Mouse (Mus musculus): ENCODE measurements around the gene Myoz2. TPM values are rescaled to one million over a fixed set of nuclear protein-coding genes. Genes with fewer than 3 reads are reported as not detected.

The Myoz2 gene
- polyA plus RNA-seq (2016; fragmentation: Nextera tagmentation; extraction: Ambion mirVana), result 2.6 and 3.2 TPM in 2 replicates

DNA sequence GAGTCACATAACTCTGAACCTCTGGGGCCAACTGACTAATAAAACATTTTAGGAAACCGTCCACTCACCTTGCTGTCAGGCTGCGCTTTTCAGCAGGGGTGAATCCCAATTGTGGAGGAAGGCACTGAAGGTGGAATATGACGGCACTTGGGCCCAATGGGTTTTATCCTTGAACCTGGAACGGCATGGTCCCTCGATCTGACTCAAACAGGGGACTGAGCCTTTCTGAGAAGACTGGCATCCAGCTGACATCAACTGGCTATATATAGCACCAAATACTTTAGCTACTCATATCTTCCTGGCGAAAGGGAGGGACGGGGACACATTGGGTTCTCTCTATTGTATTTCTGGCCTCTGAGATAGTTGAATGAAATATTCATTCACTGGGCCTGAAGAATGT, at the start of gene Myoz2:
Gene Myoz2, minus strand, starts transcription at position 264 of the 400 bp plus-strand sequence.
- Histone ChIP-seq H3K4me1 (no peaks in the 10 kb centered on the region), H3K9ac (no peak within 1 kb of the TSS), H3K9me3 (no peaks in the 10 kb centered on the region), H3K4me3 (no peak within 1 kb of the TSS), H3K4me2 (replicated peaks) (no peak within 1 kb of the TSS), H3K36me3 (no peaks in the 10 kb centered on the region), H3K27me3 (replicated peaks) (no peaks in the 10 kb centered on the region), H3K27ac (no peak within 1 kb of the TSS)
- WGBS, result 88% methylated on average over 7 of the region's 7 CpGs
- no peak for ATAC-seq (ENCODE audit: low FRiP score, low read depth)

DNA sequence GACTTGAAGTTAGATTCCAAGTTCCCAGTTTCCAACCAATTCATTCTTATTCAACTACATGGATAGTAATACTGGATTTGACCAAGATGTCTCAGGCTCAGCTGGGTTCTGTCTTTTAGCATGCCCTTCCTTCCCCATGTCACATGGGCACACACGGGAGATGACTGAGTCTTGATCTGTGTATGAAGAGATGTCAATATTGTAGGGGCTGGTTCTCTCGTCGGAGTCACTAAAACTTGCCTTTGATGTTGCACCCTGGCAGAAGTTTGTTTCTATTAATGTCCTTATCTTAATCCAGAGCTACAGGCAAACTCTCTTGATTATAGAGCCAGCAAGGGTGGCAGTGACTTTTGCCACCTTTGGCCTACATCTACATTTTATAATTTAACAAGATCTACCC, 46.9 kb upstream of the Myoz2 start:
- Histone ChIP-seq H3K27me3 (replicated peaks) (no peaks in the 10 kb centered on the region), H3K9ac (no peak overlapping the region), H3K9me3 (no peaks in the 10 kb centered on the region), H3K27ac (no peak overlapping the region), H3K36me3 (no peaks in the 10 kb centered on the region), H3K4me1 (no peaks in the 10 kb centered on the region; the same call in 1 of the 2 replicates), H3K4me2 (replicated peaks) (no peak overlapping the region), H3K4me3 (no peak overlapping the region)
- 87% methylated on average over 3 of the region's 3 CpGs for WGBS
- no peak for ATAC-seq (ENCODE audit: low FRiP score, low read depth)

DNA sequence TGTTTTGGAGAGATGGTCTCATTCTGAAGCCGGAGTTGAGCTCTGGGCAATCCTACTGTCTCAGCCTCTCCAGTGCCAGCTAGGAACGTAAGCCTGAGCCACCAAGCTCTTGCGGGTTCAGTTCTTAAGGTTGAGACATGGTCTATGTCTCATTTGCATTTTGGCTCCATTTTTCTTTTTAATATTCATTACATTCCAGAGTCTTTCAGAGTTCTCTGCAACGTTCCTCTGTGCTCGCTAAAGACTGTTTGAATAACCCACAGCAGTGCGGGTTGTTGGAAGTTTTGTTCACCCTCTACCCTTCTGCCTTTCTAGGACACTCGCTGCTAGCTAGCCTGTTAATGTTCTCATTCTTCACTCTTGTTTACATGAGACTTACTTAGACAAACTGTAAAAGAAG, 46.1 kb upstream of the Myoz2 start:
- Histone ChIP-seq H3K9me3 (no peaks in the 10 kb centered on the region), H3K9ac (no peak overlapping the region), H3K4me3 (no peak overlapping the region), H3K4me1 (no peaks in the 10 kb centered on the region; the same call in 1 of the 2 replicates), H3K36me3 (no peaks in the 10 kb centered on the region), H3K27me3 (replicated peaks) (no peaks in the 10 kb centered on the region), H3K27ac (no peak overlapping the region), H3K4me2 (replicated peaks) (no peak overlapping the region)
- ATAC-seq (ENCODE audit: low FRiP score, low read depth), result no peak
- 61% methylated on average over 7 of the region's 7 CpGs for WGBS

DNA sequence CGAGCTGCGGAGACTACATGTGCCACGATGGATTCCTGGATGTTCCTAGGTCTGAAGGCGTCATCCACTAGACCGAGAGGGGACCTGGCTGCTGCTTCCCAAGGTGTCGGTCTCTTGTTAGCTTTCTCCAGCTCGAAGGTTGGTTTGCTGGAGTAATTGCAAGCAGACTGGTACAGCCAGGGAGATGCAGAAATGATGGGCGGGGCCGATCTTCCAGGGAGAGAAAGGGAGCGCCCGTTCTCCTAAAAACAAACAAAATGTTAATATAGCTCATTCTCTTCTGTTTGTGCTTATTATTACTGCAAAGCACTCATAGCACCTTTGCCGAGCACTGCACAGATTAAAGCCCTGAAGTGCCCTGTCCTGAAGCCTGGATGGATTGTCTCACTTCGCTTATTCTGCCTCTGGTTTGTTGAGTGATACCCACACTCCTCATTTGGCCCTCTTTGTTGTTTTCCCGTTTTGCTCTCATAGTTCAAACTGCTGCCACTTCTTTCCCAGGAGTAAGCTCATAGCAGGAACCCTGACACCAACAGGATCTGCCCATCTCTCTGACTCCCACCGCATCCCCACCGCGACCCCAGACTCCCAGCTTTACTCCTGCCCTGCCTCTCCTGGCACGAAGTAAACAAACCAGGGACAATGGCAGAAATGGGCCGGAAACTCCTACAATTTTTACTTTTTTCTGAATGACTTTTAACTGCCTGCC, 45.4 kb upstream of the Myoz2 start:
- no peaks in the 10 kb centered on the region for H3K4me1 ChIP-seq
- H3K36me3 ChIP-seq, result no peaks in the 10 kb centered on the region
- no peak overlapping the region for H3K4me2 ChIP-seq (replicated peaks)
- no peaks in the 10 kb centered on the region for H3K27me3 ChIP-seq (replicated peaks)
- no peak for ATAC-seq (ENCODE audit: low FRiP score, low read depth)
- H3K9me3 ChIP-seq, result no peaks in the 10 kb centered on the region
- no peak overlapping the region for H3K9ac ChIP-seq
- WGBS, result 76% methylated on average over 19 of the region's 19 CpGs
- no peak overlapping the region for H3K27ac ChIP-seq
- no peak overlapping the region for H3K4me3 ChIP-seq

DNA sequence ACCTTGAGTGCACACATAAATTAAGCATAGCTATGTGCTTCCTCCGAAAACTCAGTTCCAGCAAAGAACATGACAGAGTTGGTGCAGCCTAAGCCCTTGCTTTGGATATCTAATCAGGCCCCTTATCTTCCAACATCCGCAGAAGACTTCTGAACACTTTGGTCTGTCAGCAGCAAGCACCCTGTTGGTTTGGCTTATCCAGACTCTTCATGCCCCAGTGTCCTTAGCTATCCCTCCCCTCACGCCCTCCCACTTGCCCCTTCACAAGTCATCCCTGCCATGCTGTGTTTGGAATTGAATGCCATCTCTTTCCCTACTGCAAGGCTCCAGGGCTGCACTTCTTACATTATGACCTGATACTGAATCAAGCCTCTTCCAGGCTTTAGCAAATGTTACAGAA, 40.9 kb upstream of the Myoz2 start:
- no peak overlapping the region for H3K4me3 ChIP-seq
- no peaks in the 10 kb centered on the region for H3K36me3 ChIP-seq
- H3K4me1 ChIP-seq, result no peaks in the 10 kb centered on the region
- H3K27me3 ChIP-seq (replicated peaks), result no peaks in the 10 kb centered on the region
- H3K9me3 ChIP-seq, result no peaks in the 10 kb centered on the region
- no peak for ATAC-seq (ENCODE audit: low FRiP score, low read depth)
- no peak overlapping the region for H3K4me2 ChIP-seq (replicated peaks)
- H3K9ac ChIP-seq, result no peak overlapping the region
- WGBS, result 92% methylated on average over 3 of the region's 3 CpGs
- no peak overlapping the region for H3K27ac ChIP-seq

DNA sequence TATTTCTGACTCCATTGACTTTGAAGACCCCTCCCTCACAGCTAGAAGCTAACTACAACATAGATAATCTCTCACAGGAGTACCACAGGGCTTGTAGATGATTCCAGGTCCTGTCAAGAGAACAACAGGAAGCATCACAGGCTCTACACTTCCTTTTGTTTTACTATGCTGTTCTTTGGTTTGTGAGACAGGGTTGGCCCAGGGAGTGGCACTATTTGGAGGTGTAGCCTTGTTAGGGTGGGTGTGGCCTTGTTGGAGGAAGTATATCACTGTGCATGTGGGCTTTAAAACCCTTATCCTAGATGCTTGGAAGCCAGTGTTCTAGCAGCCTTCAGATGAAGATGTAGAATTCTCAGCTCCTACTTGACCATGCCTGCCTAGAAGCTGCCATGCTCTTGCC, 40.2 kb upstream of the Myoz2 start:
- H3K36me3 ChIP-seq, result no peaks in the 10 kb centered on the region
- H3K27me3 ChIP-seq (replicated peaks), result no peaks in the 10 kb centered on the region
- H3K4me2 ChIP-seq (replicated peaks), result no peak overlapping the region
- H3K9me3 ChIP-seq, result no peaks in the 10 kb centered on the region
- H3K9ac ChIP-seq, result no peak overlapping the region
- H3K4me1 ChIP-seq, result no peaks in the 10 kb centered on the region
- no peak for ATAC-seq (ENCODE audit: low FRiP score, low read depth)
- no peak overlapping the region for H3K4me3 ChIP-seq
- no peak overlapping the region for H3K27ac ChIP-seq

DNA sequence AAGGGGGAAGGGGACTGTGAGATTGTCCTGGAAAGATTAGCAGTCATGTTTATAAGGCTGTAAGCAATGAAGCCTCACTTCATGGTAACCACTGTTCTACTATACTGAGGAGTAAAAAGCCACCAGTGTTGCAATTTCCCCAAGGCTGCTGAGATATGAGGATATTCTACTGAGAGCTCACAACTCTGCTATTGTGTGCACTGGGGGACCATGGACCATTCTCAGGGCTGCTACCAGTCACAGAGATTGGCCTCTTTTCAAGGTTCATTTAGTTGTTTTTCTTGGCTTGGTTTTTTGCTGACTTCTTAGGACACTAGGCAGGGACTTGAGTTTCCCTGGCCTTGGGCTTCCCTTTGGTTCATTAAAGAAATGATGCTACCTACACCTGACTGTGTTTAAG, 38.5 kb upstream of the Myoz2 start:
- Histone ChIP-seq H3K9ac (no peak overlapping the region), H3K4me2 (replicated peaks) (no peak overlapping the region), H3K9me3 (no peaks in the 10 kb centered on the region), H3K4me3 (no peak overlapping the region), H3K36me3 (no peaks in the 10 kb centered on the region), H3K27me3 (replicated peaks) (no peaks in the 10 kb centered on the region), H3K4me1 (no peaks in the 10 kb centered on the region), H3K27ac (no peak overlapping the region)
- ATAC-seq (ENCODE audit: low FRiP score, low read depth), result no peak

DNA sequence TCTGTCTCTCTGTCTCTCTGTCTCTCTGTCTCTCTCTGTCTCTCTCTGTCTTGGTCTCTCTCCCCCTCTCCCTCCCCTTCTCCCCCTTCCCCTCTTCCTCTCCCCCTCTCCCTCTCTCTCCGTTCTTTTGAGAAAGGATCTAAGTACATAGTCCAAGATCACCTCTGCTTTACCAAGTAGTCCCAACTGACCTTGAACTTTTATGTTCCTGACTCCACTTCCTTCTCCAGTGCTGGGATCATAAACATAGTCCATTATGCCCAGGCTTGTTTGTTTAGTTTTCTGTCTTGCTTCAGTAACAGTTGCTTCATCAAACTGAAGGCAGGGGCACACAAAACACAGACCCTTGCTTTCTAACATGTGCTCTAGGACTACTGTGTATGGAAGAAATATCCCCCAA, 37.7 kb upstream of the Myoz2 start:
- Histone ChIP-seq H3K27me3 (replicated peaks) (no peaks in the 10 kb centered on the region), H3K36me3 (no peaks in the 10 kb centered on the region), H3K4me2 (replicated peaks) (no peak overlapping the region), H3K4me1 (no peaks in the 10 kb centered on the region), H3K4me3 (no peak overlapping the region), H3K27ac (no peak overlapping the region), H3K9ac (no peak overlapping the region), H3K9me3 (no peaks in the 10 kb centered on the region)
- no CpG with 5 or more reads among the region's 1 CpGs for WGBS
- no peak for ATAC-seq (ENCODE audit: low FRiP score, low read depth)

DNA sequence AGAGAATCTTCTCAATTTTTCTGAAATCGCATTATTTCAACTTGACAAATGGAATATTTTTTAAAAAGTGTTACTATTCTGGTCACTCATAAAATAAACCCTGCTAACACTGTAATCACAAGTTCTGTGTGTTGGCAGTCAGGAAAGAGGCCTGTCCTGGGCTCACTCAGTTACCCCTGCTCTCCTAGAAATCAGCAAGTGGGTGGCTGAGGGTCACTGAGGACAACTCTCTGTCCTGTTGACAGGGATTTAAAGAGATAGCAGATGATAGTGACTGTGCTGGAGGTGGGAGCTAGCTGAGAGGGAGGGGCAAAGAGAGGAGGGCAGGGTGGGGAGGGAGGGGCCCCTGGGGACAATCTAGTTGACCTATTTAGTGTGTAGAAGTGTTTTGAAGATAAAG, 36.2 kb upstream of the Myoz2 start:
- WGBS, result 96% methylated on average over 1 of the region's 1 CpGs
- Histone ChIP-seq H3K4me1 (no peaks in the 10 kb centered on the region), H3K36me3 (no peaks in the 10 kb centered on the region), H3K4me3 (no peak overlapping the region), H3K9ac (no peak overlapping the region), H3K27ac (no peak overlapping the region), H3K4me2 (replicated peaks) (no peak overlapping the region), H3K9me3 (no peaks in the 10 kb centered on the region), H3K27me3 (replicated peaks) (no peaks in the 10 kb centered on the region)
- ATAC-seq (ENCODE audit: low FRiP score, low read depth), result no peak

DNA sequence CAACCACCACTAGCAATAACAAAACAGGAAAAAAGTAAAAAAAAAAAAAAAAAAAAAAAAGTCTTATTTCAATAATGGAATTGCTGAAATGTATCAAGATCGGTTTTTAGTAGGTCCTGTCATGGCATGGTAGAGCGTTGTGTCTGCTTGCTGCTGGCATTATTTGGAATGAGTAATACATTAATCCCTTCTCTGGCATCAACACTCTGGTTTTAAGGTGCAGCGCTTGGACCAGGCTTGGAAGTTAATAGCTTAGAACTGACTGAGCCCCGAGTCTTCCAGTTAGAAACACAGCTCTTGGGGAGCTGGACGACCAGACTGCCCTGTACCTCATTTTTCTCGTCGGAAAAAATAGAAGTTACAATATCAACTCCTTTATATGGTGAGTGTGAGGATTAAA, 32.0 kb upstream of the Myoz2 start:
- Histone ChIP-seq H3K4me2 (replicated peaks) (no peak overlapping the region), H3K36me3 (no peaks in the 10 kb centered on the region), H3K27me3 (replicated peaks) (no peaks in the 10 kb centered on the region), H3K27ac (no peak overlapping the region), H3K4me3 (no peak overlapping the region), H3K9me3 (no peaks in the 10 kb centered on the region), H3K4me1 (no peaks in the 10 kb centered on the region), H3K9ac (no peak overlapping the region)
- ATAC-seq (ENCODE audit: low FRiP score, low read depth), result no peak
- 95% methylated on average over 7 of the region's 7 CpGs for WGBS

DNA sequence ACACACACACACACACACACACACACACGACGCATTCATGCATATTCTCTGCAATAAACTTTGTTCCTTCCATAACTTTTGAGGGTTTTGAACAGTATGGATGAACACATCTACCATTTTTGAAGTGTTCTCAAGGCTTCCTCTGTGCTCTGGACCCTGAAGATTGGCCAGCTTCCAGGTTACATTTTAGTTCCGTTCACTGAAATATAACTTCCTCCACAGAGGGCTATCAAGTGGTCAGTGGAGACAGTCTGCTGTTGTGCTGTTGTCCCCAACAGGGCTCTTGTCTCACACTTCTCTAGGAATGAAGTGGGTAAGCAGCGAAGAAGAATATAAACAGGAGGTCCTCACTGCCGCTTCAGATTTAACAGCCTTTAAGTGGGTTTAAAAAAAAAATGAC, 30.7 kb upstream of the Myoz2 start:
- no peaks in the 10 kb centered on the region for H3K36me3 ChIP-seq
- WGBS, result 79% methylated on average over 5 of the region's 5 CpGs
- no peaks in the 10 kb centered on the region for H3K4me1 ChIP-seq
- no peak overlapping the region for H3K9ac ChIP-seq
- no peak for ATAC-seq (ENCODE audit: low FRiP score, low read depth)
- H3K9me3 ChIP-seq, result no peaks in the 10 kb centered on the region
- no peaks in the 10 kb centered on the region for H3K27me3 ChIP-seq (replicated peaks)
- no peak overlapping the region for H3K27ac ChIP-seq
- H3K4me2 ChIP-seq (replicated peaks), result no peak overlapping the region
- no peak overlapping the region for H3K4me3 ChIP-seq

DNA sequence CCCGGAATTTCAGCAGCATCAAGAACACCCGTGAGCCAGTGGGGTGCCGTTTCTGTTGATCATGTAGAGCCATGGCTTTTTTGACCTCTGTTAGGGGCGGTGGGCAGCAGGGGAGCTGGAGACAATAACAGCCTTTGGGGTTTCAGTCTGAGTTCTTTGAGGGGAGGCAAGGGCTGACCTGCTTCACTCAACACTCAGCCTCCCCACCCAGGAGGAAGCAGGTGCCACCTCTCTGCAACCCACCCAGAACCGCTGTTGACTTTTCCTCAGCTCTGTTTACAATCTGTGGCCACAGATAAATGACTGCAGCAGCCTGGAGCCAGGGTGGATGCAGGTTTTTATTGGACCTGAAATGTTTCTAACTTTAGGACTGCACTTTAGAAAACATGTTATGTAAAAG, 29.4 kb upstream of the Myoz2 start:
- no peak overlapping the region for H3K4me3 ChIP-seq
- no peaks in the 10 kb centered on the region for H3K9me3 ChIP-seq
- H3K27me3 ChIP-seq (replicated peaks), result no peaks in the 10 kb centered on the region
- H3K36me3 ChIP-seq, result no peaks in the 10 kb centered on the region
- WGBS, result 22% methylated on average over 5 of the region's 5 CpGs
- no peak overlapping the region for H3K4me2 ChIP-seq (replicated peaks)
- no peak overlapping the region for H3K9ac ChIP-seq
- no peak for ATAC-seq (ENCODE audit: low FRiP score, low read depth)
- no peak overlapping the region for H3K27ac ChIP-seq
- no peaks in the 10 kb centered on the region for H3K4me1 ChIP-seq

DNA sequence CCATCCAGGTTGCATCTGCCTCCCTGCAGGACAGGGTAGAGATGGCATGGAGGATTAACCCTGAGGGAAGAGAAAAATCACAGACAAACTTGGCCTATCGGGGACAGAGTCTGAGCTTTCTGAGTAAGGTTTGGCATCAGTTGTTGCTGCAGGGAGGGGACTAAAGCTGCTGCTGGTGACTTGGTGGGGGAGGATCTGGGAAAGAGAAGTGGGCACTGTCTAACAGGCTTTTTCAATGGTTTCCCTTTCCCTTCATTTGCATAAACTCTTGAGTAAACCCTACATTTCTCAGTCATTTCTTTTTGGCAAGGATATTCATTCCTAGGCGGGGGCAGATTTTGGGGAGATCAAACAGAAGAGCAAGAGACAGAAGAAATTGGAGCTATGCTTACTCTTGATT, 27.1 kb upstream of the Myoz2 start:
- Histone ChIP-seq H3K4me3 (no peak overlapping the region), H3K4me1 (no peaks in the 10 kb centered on the region), H3K36me3 (no peaks in the 10 kb centered on the region), H3K9me3 (no peaks in the 10 kb centered on the region), H3K9ac (no peak overlapping the region), H3K27ac (no peak overlapping the region), H3K4me2 (replicated peaks) (no peak overlapping the region), H3K27me3 (replicated peaks) (no peaks in the 10 kb centered on the region)
- WGBS, result 87% methylated on average over 2 of the region's 2 CpGs
- ATAC-seq (ENCODE audit: low FRiP score, low read depth), result no peak
